Mouse (Mus musculus): Measurements from ENCODE around the gene Sorbs1. TPM values are rescaled to one million over a fixed set of nuclear protein-coding genes. Genes with fewer than 3 reads are reported as not detected.
A peak's percentile ranks its signal among the peaks of the same experiment; 100 is the strongest.

The Sorbs1 gene
- polyA plus RNA-seq, 1 experiment from 2014 or later = 35.7 TPM

GRCm38 (mm10) chr19:40440951-40441350 is 72.6 kb downstream of the Sorbs1 start:
- H3K9me3 ChIP-seq (replicated peaks; ENCODE audit: control insufficient read depth, low read length) = no peaks in the 10 kb centered on the region
- DNase-seq (ENCODE audit: low spot score) (no peak), ATAC-seq (replicated peaks; ENCODE audit: insufficient number of reproducible peaks, low FRiP score, low TSS enrichment, low read depth) (no peak)
- H3K4me2 ChIP-seq (ENCODE audit: low read depth, low read length) = no peak overlapping the region
- H3K27me3 ChIP-seq (ENCODE audit: control insufficient read depth, insufficient read depth, low read length) = no peaks in the 10 kb centered on the region
- no peaks in the 10 kb centered on the region for H3K36me3 ChIP-seq (replicated peaks; ENCODE audit: control insufficient read depth, insufficient read depth, low read depth, low read length)
- H3K27ac ChIP-seq (replicated peaks; ENCODE audit: low read depth, low read length) = no peak overlapping the region
- no peak overlapping the region for H3K9ac ChIP-seq (replicated peaks; ENCODE audit: low read length)
- H3K4me3 ChIP-seq (ENCODE audit: low read depth, low read length) = no peak overlapping the region
- 81% methylated on average over 4 of the region's 4 CpGs for WGBS
- no peaks in the 10 kb centered on the region for H3K4me1 ChIP-seq (ENCODE audit: control insufficient read depth, insufficient read depth, low read length)

- no peaks in the 10 kb centered on the region for H3K27me3 ChIP-seq (ENCODE audit: control insufficient read depth, insufficient read depth, low read length)
- no peak overlapping the region for H3K4me2 ChIP-seq (ENCODE audit: low read depth, low read length)
- no peak overlapping the region for H3K4me3 ChIP-seq (ENCODE audit: low read depth, low read length)
- H3K27ac ChIP-seq (replicated peaks; ENCODE audit: low read depth, low read length) = no peak overlapping the region
- ATAC-seq (replicated peaks; ENCODE audit: insufficient number of reproducible peaks, low FRiP score, low TSS enrichment, low read depth) (no peak), DNase-seq (ENCODE audit: low spot score) (no peak)
- no peaks in the 10 kb centered on the region for H3K4me1 ChIP-seq (ENCODE audit: control insufficient read depth, insufficient read depth, low read length)
- no peak overlapping the region for H3K9ac ChIP-seq (replicated peaks; ENCODE audit: low read length)
- 88% methylated on average over 10 of the region's 10 CpGs for WGBS
- no peaks in the 10 kb centered on the region for H3K36me3 ChIP-seq (replicated peaks; ENCODE audit: control insufficient read depth, insufficient read depth, low read depth, low read length)
- H3K9me3 ChIP-seq (replicated peaks; ENCODE audit: control insufficient read depth, low read length) = no peaks in the 10 kb centered on the region
These were observed 74.7 kb downstream of the Sorbs1 start for GRCm38 (mm10) chr19:40438907-40439306.

GRCm38 (mm10) chr19:40437651-40438068 is 75.9 kb downstream of the Sorbs1 start:
- Histone ChIP-seq H3K27ac (replicated peaks; ENCODE audit: low read depth, low read length) (no peak overlapping the region), H3K4me1 (ENCODE audit: control insufficient read depth, insufficient read depth, low read length) (no peaks in the 10 kb centered on the region), H3K36me3 (replicated peaks; ENCODE audit: control insufficient read depth, insufficient read depth, low read depth, low read length) (no peaks in the 10 kb centered on the region), H3K9me3 (replicated peaks; ENCODE audit: control insufficient read depth, low read length) (no peaks in the 10 kb centered on the region), H3K27me3 (ENCODE audit: control insufficient read depth, insufficient read depth, low read length) (no peaks in the 10 kb centered on the region), H3K4me2 (ENCODE audit: low read depth, low read length) (no peak overlapping the region), H3K4me3 (ENCODE audit: low read depth, low read length) (no peak overlapping the region), H3K9ac (replicated peaks; ENCODE audit: low read length) (no peak overlapping the region)
- DNase-seq (ENCODE audit: low spot score) (peak; percentile 36), ATAC-seq (replicated peaks; ENCODE audit: insufficient number of reproducible peaks, low FRiP score, low TSS enrichment, low read depth) (no peak)
- 58% methylated on average over 9 of the region's 9 CpGs for WGBS

GRCm38 (mm10) chr19:40436465-40437200 is 76.9 kb downstream of the Sorbs1 start:
- H3K27ac ChIP-seq (replicated peaks; ENCODE audit: low read depth, low read length) = no peak overlapping the region
- WGBS = 73% methylated on average over 12 of the region's 12 CpGs
- H3K27me3 ChIP-seq (ENCODE audit: control insufficient read depth, insufficient read depth, low read length) = no peaks in the 10 kb centered on the region
- H3K4me1 ChIP-seq (ENCODE audit: control insufficient read depth, insufficient read depth, low read length) = no peaks in the 10 kb centered on the region
- ATAC-seq (replicated peaks; ENCODE audit: insufficient number of reproducible peaks, low FRiP score, low TSS enrichment, low read depth) = no peak
- no peak for DNase-seq (ENCODE audit: low spot score)
- no peaks in the 10 kb centered on the region for H3K9me3 ChIP-seq (replicated peaks; ENCODE audit: control insufficient read depth, low read length)
- no peak overlapping the region for H3K4me2 ChIP-seq (ENCODE audit: low read depth, low read length)
- H3K36me3 ChIP-seq (replicated peaks; ENCODE audit: control insufficient read depth, insufficient read depth, low read depth, low read length) = no peaks in the 10 kb centered on the region
- H3K4me3 ChIP-seq (ENCODE audit: low read depth, low read length) = no peak overlapping the region
- H3K9ac ChIP-seq (replicated peaks; ENCODE audit: low read length) = no peak overlapping the region

GRCm38 (mm10) chr19:40435797-40436196 is 77.8 kb downstream of the Sorbs1 start:
- Histone ChIP-seq H3K4me1 (ENCODE audit: control insufficient read depth, insufficient read depth, low read length) (no peaks in the 10 kb centered on the region), H3K27ac (replicated peaks; ENCODE audit: low read depth, low read length) (no peak overlapping the region), H3K4me3 (ENCODE audit: low read depth, low read length) (no peak overlapping the region), H3K36me3 (replicated peaks; ENCODE audit: control insufficient read depth, insufficient read depth, low read depth, low read length) (no peaks in the 10 kb centered on the region), H3K9ac (replicated peaks; ENCODE audit: low read length) (no peak overlapping the region), H3K9me3 (replicated peaks; ENCODE audit: control insufficient read depth, low read length) (no peaks in the 10 kb centered on the region), H3K27me3 (ENCODE audit: control insufficient read depth, insufficient read depth, low read length) (no peaks in the 10 kb centered on the region), H3K4me2 (ENCODE audit: low read depth, low read length) (no peak overlapping the region)
- DNase-seq (ENCODE audit: low spot score) = no peak
- WGBS = 98% methylated on average over 2 of the region's 2 CpGs
- no peak for ATAC-seq (replicated peaks; ENCODE audit: insufficient number of reproducible peaks, low FRiP score, low TSS enrichment, low read depth)

- H3K27me3 ChIP-seq (ENCODE audit: control insufficient read depth, insufficient read depth, low read length) = no peaks in the 10 kb centered on the region
- H3K4me2 ChIP-seq (ENCODE audit: low read depth, low read length) = no peak overlapping the region
- ATAC-seq (replicated peaks; ENCODE audit: insufficient number of reproducible peaks, low FRiP score, low TSS enrichment, low read depth) (no peak), DNase-seq (ENCODE audit: low spot score) (no peak)
- no peaks in the 10 kb centered on the region for H3K36me3 ChIP-seq (replicated peaks; ENCODE audit: control insufficient read depth, insufficient read depth, low read depth, low read length)
- H3K27ac ChIP-seq (replicated peaks; ENCODE audit: low read depth, low read length) = no peak overlapping the region
- no peaks in the 10 kb centered on the region for H3K4me1 ChIP-seq (ENCODE audit: control insufficient read depth, insufficient read depth, low read length)
- H3K9me3 ChIP-seq (replicated peaks; ENCODE audit: control insufficient read depth, low read length) = no peaks in the 10 kb centered on the region
- H3K4me3 ChIP-seq (ENCODE audit: low read depth, low read length) = no peak overlapping the region
- no peak overlapping the region for H3K9ac ChIP-seq (replicated peaks; ENCODE audit: low read length)
- 85% methylated on average over 7 of the region's 7 CpGs for WGBS
These were observed 78.5 kb downstream of the Sorbs1 start for GRCm38 (mm10) chr19:40435045-40435444.

GRCm38 (mm10) chr19:40434042-40434869 is 79.3 kb downstream of the Sorbs1 start:
- no peak for DNase-seq (ENCODE audit: low spot score)
- no peak overlapping the region for H3K4me2 ChIP-seq (ENCODE audit: low read depth, low read length)

GRCm38 (mm10) chr19:40433316-40433912 is 80.2 kb downstream of the Sorbs1 start:
- H3K9me3 ChIP-seq (replicated peaks; ENCODE audit: control insufficient read depth, low read length) = no peaks in the 10 kb centered on the region
- ATAC-seq (replicated peaks; ENCODE audit: insufficient number of reproducible peaks, low FRiP score, low TSS enrichment, low read depth) (no peak), DNase-seq (ENCODE audit: low spot score) (no peak)
- H3K4me1 ChIP-seq (ENCODE audit: control insufficient read depth, insufficient read depth, low read length) = no peaks in the 10 kb centered on the region
- WGBS = 79% methylated on average over 8 of the region's 8 CpGs
- no peak overlapping the region for H3K4me2 ChIP-seq (ENCODE audit: low read depth, low read length)
- H3K27ac ChIP-seq (replicated peaks; ENCODE audit: low read depth, low read length) = no peak overlapping the region
- H3K9ac ChIP-seq (replicated peaks; ENCODE audit: low read length) = no peak overlapping the region
- no peaks in the 10 kb centered on the region for H3K36me3 ChIP-seq (replicated peaks; ENCODE audit: control insufficient read depth, insufficient read depth, low read depth, low read length)
- no peaks in the 10 kb centered on the region for H3K27me3 ChIP-seq (ENCODE audit: control insufficient read depth, insufficient read depth, low read length)
- no peak overlapping the region for H3K4me3 ChIP-seq (ENCODE audit: low read depth, low read length)

More at GRCm38 (mm10) chr19:40434042-40434869, 79.3 kb downstream of the Sorbs1 start:
- H3K9me3 ChIP-seq (replicated peaks; ENCODE audit: control insufficient read depth, low read length) = no peaks in the 10 kb centered on the region
- no peak overlapping the region for H3K9ac ChIP-seq (replicated peaks; ENCODE audit: low read length)
- H3K27me3 ChIP-seq (ENCODE audit: control insufficient read depth, insufficient read depth, low read length) = no peaks in the 10 kb centered on the region
- H3K36me3 ChIP-seq (replicated peaks; ENCODE audit: control insufficient read depth, insufficient read depth, low read depth, low read length) = no peaks in the 10 kb centered on the region
- no peak overlapping the region for H3K4me3 ChIP-seq (ENCODE audit: low read depth, low read length)
- ATAC-seq (replicated peaks; ENCODE audit: insufficient number of reproducible peaks, low FRiP score, low TSS enrichment, low read depth) = 0 out of 2 replicates have a peak, but pooled peaks have one; percentile 79
- H3K4me1 ChIP-seq (ENCODE audit: control insufficient read depth, insufficient read depth, low read length) = no peaks in the 10 kb centered on the region
- 77% methylated on average over 10 of the region's 10 CpGs for WGBS
- no peak overlapping the region for H3K27ac ChIP-seq (replicated peaks; ENCODE audit: low read depth, low read length)
